Mouse (Mus musculus): ENCODE results near the gene Abhd4. TPM values are rescaled to one million over a fixed set of nuclear protein-coding genes. Genes with fewer than 3 reads are reported as not detected.
A peak's percentile ranks its signal among the peaks of the same experiment; 100 is the strongest.

Abhd4 gene
- polyA plus RNA-seq, 1 experiment from 2014 or later = 40.2 TPM

DNA sequence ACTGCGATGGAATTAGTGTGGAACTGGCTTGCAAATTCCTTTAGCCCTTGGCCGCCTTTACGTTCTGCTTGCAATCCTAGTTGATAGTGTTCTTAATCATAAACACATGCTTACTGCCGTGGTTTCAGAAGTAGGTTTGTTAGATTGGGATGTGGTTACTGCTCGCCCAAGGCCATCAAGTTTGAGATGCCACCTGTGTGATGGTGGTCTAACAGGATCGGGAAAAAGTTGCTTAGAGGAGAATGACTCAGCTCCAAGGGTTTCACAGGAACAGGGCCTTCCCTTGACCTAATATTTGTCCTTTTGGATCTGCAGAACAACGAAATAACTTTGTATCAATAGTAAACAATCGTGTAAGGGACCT, 5.7 kb downstream of the Abhd4 start:
- Histone ChIP-seq H3K36me3 (ENCODE audit: control insufficient read depth, insufficient read depth, low read length) (peaks cover 10% of the 10 kb centered on the region), H3K4me2 (replicated peaks; ENCODE audit: low read depth) (peak overlapping the region; percentile 80), H3K9ac (ENCODE audit: low read length) (peak overlapping the region; percentile 78), H3K4me1 (replicated peaks; ENCODE audit: control insufficient read depth, insufficient read depth) (no peaks in the 10 kb centered on the region; the same call in 1 of the 2 replicates), H3K9me3 (ENCODE audit: control insufficient read depth, low read length) (no peaks in the 10 kb centered on the region), H3K4me3 (ENCODE audit: low read depth, low read length) (peak overlapping the region; percentile 60), H3K27me3 (ENCODE audit: control insufficient read depth, insufficient read depth, low read length) (no peaks in the 10 kb centered on the region), H3K27ac (replicated peaks) (peak overlapping the region; percentile 53)
- WGBS = 15% methylated on average over 8 of the region's 8 CpGs
- DNase-seq (ENCODE audit: low spot score) = no peak
- ATAC-seq (ENCODE audit: low FRiP score, low TSS enrichment) = no peak
- no peak for TF ChIP-seq CTCF (IDR thresholded peaks at IDR 0.05; ENCODE audit: low read depth)
- no peak for TF ChIP-seq EP300 (optimal IDR thresholded peaks at IDR 0.05)

DNA sequence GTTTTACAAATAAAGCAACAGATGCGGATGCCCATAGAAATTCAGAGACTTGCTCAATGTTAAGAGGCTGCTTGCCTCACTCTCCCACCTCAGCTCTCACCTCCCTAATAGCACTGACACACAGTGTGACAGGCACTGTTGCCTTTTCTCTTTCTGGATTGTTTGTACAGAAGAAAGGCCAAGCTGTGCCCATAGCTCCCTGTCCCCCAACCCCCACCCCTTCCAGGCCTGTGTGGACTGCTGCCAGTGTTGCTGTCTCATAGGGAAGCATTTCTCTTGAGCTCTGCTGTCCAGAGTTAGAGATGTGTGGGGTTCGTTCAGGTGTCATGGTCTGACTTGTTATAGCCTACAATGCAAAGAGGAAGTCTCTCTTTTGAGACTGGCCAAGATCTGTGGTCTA, 6.2 kb downstream of the Abhd4 start:
- Histone ChIP-seq H3K27me3 (ENCODE audit: control insufficient read depth, insufficient read depth, low read length) (no peaks in the 10 kb centered on the region), H3K27ac (replicated peaks) (no peak overlapping the region), H3K9ac (ENCODE audit: low read length) (no peak overlapping the region), H3K36me3 (ENCODE audit: control insufficient read depth, insufficient read depth, low read length) (peaks cover 11% of the 10 kb centered on the region), H3K4me3 (ENCODE audit: low read depth, low read length) (no peak overlapping the region), H3K4me2 (replicated peaks; ENCODE audit: low read depth) (peak overlapping the region; percentile 80), H3K4me1 (replicated peaks; ENCODE audit: control insufficient read depth, insufficient read depth) (no peaks in the 10 kb centered on the region; the same call in 1 of the 2 replicates), H3K9me3 (ENCODE audit: control insufficient read depth, low read length) (no peaks in the 10 kb centered on the region)
- no peak for ATAC-seq (ENCODE audit: low FRiP score, low TSS enrichment)
- DNase-seq (ENCODE audit: low spot score) = peak; percentile 14
- TF ChIP-seq EP300 (optimal IDR thresholded peaks at IDR 0.05) (no peak), CTCF (IDR thresholded peaks at IDR 0.05; ENCODE audit: low read depth) (no peak)
- WGBS = 72% methylated on average over 2 of the region's 2 CpGs

DNA sequence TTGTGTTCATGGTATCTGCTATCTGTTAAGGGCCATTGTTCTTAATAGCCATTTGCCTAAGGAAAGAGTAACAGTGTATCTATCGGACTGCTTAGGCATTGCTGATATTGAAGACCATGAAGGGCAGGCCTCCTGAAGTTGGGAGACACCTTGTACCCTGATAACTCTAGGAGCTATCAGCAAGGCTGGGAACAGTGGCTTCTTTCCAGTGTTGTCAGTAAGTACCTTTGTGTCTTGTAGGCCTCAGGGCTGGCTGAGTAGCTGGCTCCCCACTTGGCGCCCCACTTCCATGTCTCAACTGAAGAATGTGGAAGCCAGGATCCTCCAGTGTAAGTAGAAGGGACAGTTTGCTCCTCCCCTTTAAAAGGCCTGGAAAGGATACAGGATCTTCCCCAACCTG, 7.4 kb downstream of the Abhd4 start:
- H3K4me2 ChIP-seq (replicated peaks; ENCODE audit: low read depth) = no peak overlapping the region
- ATAC-seq (ENCODE audit: low FRiP score, low TSS enrichment) (no peak), DNase-seq (ENCODE audit: low spot score) (peak; percentile 4)
- no peak overlapping the region for H3K4me3 ChIP-seq (ENCODE audit: low read depth, low read length)
- no peak for TF ChIP-seq CTCF (IDR thresholded peaks at IDR 0.05; ENCODE audit: low read depth)
- no peak for TF ChIP-seq EP300 (optimal IDR thresholded peaks at IDR 0.05)
- no peak overlapping the region for H3K9ac ChIP-seq (ENCODE audit: low read length)
- peaks cover 12% of the 10 kb centered on the region for H3K36me3 ChIP-seq (ENCODE audit: control insufficient read depth, insufficient read depth, low read length)
- H3K27ac ChIP-seq (replicated peaks) = no peak overlapping the region
- no peaks in the 10 kb centered on the region; the same call in 1 of the 2 replicates for H3K4me1 ChIP-seq (replicated peaks; ENCODE audit: control insufficient read depth, insufficient read depth)
- no peaks in the 10 kb centered on the region for H3K27me3 ChIP-seq (ENCODE audit: control insufficient read depth, insufficient read depth, low read length)
- H3K9me3 ChIP-seq (ENCODE audit: control insufficient read depth, low read length) = no peaks in the 10 kb centered on the region
- WGBS = 94% methylated on average over 2 of the region's 2 CpGs

DNA sequence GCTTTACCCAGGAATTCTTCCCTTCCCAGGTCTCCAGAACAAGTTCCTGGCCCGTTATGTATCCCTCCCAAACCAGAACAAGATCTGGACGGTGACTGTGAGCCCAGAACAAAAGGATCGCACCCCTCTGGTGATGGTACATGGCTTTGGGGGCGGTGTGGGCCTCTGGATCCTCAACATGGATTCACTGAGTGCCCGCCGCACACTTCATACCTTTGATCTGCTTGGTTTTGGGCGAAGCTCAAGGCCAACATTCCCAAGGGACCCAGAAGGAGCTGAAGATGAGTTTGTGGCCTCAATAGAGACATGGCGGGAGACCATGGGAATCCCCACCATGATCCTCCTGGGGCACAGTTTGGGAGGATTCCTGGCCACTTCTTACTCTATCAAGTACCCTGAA, 8.6 kb downstream of the Abhd4 start:
- H3K4me3 ChIP-seq (ENCODE audit: low read depth, low read length) = no peak overlapping the region
- DNase-seq (ENCODE audit: low spot score) (no peak), ATAC-seq (ENCODE audit: low FRiP score, low TSS enrichment) (no peak)
- WGBS = 94% methylated on average over 8 of the region's 8 CpGs
- H3K9me3 ChIP-seq (ENCODE audit: control insufficient read depth, low read length) = no peaks in the 10 kb centered on the region
- H3K9ac ChIP-seq (ENCODE audit: low read length) = no peak overlapping the region
- H3K4me2 ChIP-seq (replicated peaks; ENCODE audit: low read depth) = no peak overlapping the region
- no peaks in the 10 kb centered on the region for H3K27me3 ChIP-seq (ENCODE audit: control insufficient read depth, insufficient read depth, low read length)
- H3K27ac ChIP-seq (replicated peaks) = no peak overlapping the region
- no peaks in the 10 kb centered on the region; the same call in 1 of the 2 replicates for H3K4me1 ChIP-seq (replicated peaks; ENCODE audit: control insufficient read depth, insufficient read depth)
- H3K36me3 ChIP-seq (ENCODE audit: control insufficient read depth, insufficient read depth, low read length) = peaks cover 12% of the 10 kb centered on the region
- no peak for TF ChIP-seq CTCF (IDR thresholded peaks at IDR 0.05; ENCODE audit: low read depth)
- TF ChIP-seq EP300 (optimal IDR thresholded peaks at IDR 0.05) = no peak

DNA sequence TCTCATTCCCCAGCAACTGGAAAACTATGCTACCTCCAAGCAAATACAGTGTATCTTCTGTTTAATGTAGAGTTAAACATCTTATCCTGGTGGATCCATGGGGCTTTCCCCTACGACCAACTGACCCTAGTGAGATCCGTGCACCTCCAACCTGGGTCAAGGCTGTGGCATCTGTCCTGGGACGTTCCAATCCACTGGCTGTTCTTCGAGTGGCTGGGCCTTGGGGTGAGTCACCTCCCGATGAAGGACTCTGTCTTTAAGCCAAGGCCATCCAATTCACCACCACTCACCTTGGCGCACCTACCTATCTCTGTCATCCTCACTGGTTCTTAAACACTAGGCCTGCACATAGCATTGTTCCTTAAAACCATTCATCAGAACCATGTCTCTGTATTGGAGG, 9.1 kb downstream of the Abhd4 start:
- H3K27ac ChIP-seq (replicated peaks) = no peak overlapping the region
- ATAC-seq (ENCODE audit: low FRiP score, low TSS enrichment) (no peak), DNase-seq (ENCODE audit: low spot score) (no peak)
- H3K9me3 ChIP-seq (ENCODE audit: control insufficient read depth, low read length) = no peaks in the 10 kb centered on the region
- no peak for TF ChIP-seq EP300 (optimal IDR thresholded peaks at IDR 0.05)
- TF ChIP-seq CTCF (IDR thresholded peaks at IDR 0.05; ENCODE audit: low read depth) = no peak
- 93% methylated on average over 6 of the region's 6 CpGs for WGBS
- no peak overlapping the region for H3K4me2 ChIP-seq (replicated peaks; ENCODE audit: low read depth)
- H3K4me3 ChIP-seq (ENCODE audit: low read depth, low read length) = no peak overlapping the region
- H3K4me1 ChIP-seq (replicated peaks; ENCODE audit: control insufficient read depth, insufficient read depth) = no peaks in the 10 kb centered on the region; the same call in 1 of the 2 replicates
- H3K9ac ChIP-seq (ENCODE audit: low read length) = no peak overlapping the region
- H3K36me3 ChIP-seq (ENCODE audit: control insufficient read depth, insufficient read depth, low read length) = peaks cover 17% of the 10 kb centered on the region
- no peaks in the 10 kb centered on the region for H3K27me3 ChIP-seq (ENCODE audit: control insufficient read depth, insufficient read depth, low read length)

DNA sequence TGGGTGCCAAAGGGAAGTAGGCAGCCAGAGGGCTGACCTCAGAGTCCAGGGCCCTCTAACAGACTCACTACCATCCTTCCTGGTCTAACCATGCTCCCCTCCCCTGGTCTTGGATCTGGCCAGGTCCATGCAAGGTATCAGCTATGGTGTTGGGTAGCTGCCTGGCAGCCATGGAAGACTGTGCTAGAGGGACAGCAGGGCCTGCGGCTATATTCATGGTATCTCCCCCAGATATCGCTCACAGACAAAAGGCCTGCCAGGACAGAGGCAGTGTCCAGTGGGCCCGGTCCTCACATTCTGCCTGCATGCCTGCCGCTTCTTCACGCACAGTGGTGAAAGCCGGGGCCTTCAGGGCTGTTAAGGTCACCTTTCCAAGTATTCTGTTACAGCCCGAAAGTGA, 10.2 kb downstream of the Abhd4 start:
- Histone ChIP-seq H3K9ac (ENCODE audit: low read length) (no peak overlapping the region), H3K27me3 (ENCODE audit: control insufficient read depth, insufficient read depth, low read length) (no peaks in the 10 kb centered on the region), H3K36me3 (ENCODE audit: control insufficient read depth, insufficient read depth, low read length) (peaks cover 18% of the 10 kb centered on the region), H3K27ac (replicated peaks) (no peak overlapping the region), H3K9me3 (ENCODE audit: control insufficient read depth, low read length) (no peaks in the 10 kb centered on the region), H3K4me2 (replicated peaks; ENCODE audit: low read depth) (no peak overlapping the region), H3K4me3 (ENCODE audit: low read depth, low read length) (no peak overlapping the region), H3K4me1 (replicated peaks; ENCODE audit: control insufficient read depth, insufficient read depth) (no peaks in the 10 kb centered on the region)
- 91% methylated on average over 7 of the region's 7 CpGs for WGBS
- ATAC-seq (ENCODE audit: low FRiP score, low TSS enrichment) (no peak), DNase-seq (ENCODE audit: low spot score) (no peak)
- TF ChIP-seq EP300 (optimal IDR thresholded peaks at IDR 0.05) (no peak), CTCF (IDR thresholded peaks at IDR 0.05; ENCODE audit: low read depth) (no peak)

Data from stomach, postnatal 0 days (tissue).